Mouse (Mus musculus): ENCODE results near the gene Col5a2.

DNA sequence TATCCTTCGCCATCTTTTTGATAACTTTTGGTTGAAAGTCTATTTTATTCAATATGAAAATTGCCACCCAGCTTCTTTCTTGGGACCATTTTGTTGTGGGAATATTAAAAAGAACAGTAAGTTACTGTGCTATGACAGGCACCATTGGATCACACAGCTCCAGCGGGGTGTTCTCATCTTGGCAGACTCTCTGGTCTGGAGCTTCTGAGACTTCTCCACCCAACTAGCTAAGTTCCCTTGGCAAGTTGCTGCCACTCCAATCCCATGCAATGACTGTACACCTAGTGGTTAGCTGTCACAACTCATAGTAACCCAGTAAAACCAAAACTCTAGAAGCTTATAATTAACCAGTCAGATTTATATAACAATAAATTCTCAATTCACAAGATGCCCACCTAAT is 139.8 kb downstream of the Col5a2 start:
- TF ChIP-seq SMC3 (IDR thresholded peaks at IDR 0.05; ENCODE audit: low read depth, low read length) = no peak
- TF ChIP-seq CTCF (IDR thresholded peaks at IDR 0.05 in 2 of 3, conservative IDR thresholded peaks at IDR 0.05 in 1 of 3; ENCODE audit: control insufficient read depth in 1 of 3, insufficient read depth in 1 of 3, low read depth in 2 of 3, low read length in 3 of 3, poor library complexity in 1 of 3, severe bottlenecking in 1 of 3) = no peak
- TF ChIP-seq UBTF (IDR thresholded peaks at IDR 0.05; ENCODE audit: borderline replicate concordance, insufficient read depth, low read depth, low read length) = no peak
- TF ChIP-seq TAL1 (IDR thresholded peaks at IDR 0.05; ENCODE audit: low read length) = no peak
- no peak for TF ChIP-seq MXI1 (IDR thresholded peaks at IDR 0.05; ENCODE audit: low read depth, low read length)
- TF ChIP-seq NELFE (IDR thresholded peaks at IDR 0.05; ENCODE audit: low read depth, low read length) = no peak
- no peak for TF ChIP-seq MYB (IDR thresholded peaks at IDR 0.05; ENCODE audit: low read depth, low read length)
- TF ChIP-seq EP300 (IDR thresholded peaks at IDR 0.05; ENCODE audit: low read depth in 1 of 2, low read length in 2 of 2) = no peak
- no peak for TF ChIP-seq MAZ (IDR thresholded peaks at IDR 0.05; ENCODE audit: low read depth, low read length)
- no peak for TF ChIP-seq HCFC1 (IDR thresholded peaks at IDR 0.05; ENCODE audit: low read depth, low read length)
- no peak for TF ChIP-seq ZC3H11A (IDR thresholded peaks at IDR 0.05; ENCODE audit: low read depth, low read length)
- no peak for TF ChIP-seq POLR2A (IDR thresholded peaks at IDR 0.05; ENCODE audit: control insufficient read depth in 1 of 2, insufficient read depth in 1 of 2, low read depth in 1 of 2, low read length in 2 of 2, poor library complexity in 1 of 2)
- no peak for TF ChIP-seq GABPA (IDR thresholded peaks at IDR 0.05; ENCODE audit: low read depth, low read length)
- TF ChIP-seq TBP (IDR thresholded peaks at IDR 0.05; ENCODE audit: low read depth, low read length) = no peak

Data from MEL (cell line).